Mouse (Mus musculus) gastrocnemius, postnatal 4 days (tissue): ENCODE results near the gene Ndufb7. TPM values are rescaled to one million over a fixed set of nuclear protein-coding genes. Genes with fewer than 3 reads are reported as not detected.
A peak's percentile ranks its signal among the peaks of the same experiment; 100 is the strongest.
"Not testable (repeated sequence)": the region's sequence is repeated elsewhere in the genome, so short reads cannot be mapped to it uniquely, and the experiment has no call there.

ENCODE experiments used
- DNase-seq, 2 experiments: peaks; one replicate each; pipeline ENCODE4 v3.0.0; 2021 to 2022; ENCODE audit warnings: low spot score in 2 of 2, mixed read lengths in 2 of 2
- total RNA-seq, 2 experiments: library from RNA; stranded (reverse); gene quantifications; 2 replicates each; pipeline ENCODE4 v1.2.3; 2021

Ndufb7 gene
- total RNA-seq, 2 experiments from 2014 or later, result 366 to 378 TPM

DNA sequence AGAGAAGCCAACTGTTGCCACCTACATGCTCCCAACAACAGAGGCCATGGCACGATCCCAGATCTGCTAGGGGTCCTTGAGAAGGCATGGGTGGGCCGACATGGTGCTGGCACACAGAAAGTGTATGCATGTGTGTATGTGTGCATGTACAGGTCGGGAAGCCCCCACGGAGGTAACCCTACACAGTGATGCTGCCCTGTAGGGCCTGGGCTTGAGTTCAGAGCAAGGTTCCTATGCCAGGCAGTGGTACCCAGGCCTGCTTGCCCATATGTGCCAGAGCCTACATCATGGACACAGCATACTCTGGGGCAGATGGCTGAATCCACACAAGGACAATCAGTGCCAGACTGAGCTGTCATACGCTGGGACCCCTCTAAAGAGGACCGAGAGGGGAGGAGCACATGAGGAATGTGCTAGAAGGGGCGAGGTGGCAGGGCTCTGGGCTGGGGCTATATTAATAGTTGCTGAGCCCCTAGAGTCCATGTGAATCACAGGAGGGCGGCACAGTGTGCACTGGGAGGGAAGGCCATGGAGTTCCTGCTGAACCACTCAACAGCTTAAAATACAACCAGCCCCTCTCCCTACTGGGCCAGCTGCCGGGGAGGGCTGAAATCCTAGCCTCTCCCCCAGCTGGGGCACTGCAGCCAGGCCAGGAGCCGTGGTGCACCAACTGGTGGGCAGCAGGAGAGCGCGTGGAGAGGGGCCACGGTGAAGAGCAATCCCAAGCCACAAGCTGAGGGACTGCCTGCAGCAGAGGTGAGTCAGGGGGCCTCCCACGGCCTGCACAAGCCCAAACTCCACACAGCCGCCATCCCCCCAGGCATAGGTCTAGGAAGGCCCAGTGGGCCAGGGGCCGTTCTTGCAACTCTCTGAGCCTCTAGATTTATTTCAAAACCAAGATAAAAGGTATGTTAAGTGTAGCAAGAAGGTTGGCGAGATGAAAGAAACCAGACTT, 9.4 kb downstream of the Ndufb7 start:
- no peak for DNase-seq

DNA sequence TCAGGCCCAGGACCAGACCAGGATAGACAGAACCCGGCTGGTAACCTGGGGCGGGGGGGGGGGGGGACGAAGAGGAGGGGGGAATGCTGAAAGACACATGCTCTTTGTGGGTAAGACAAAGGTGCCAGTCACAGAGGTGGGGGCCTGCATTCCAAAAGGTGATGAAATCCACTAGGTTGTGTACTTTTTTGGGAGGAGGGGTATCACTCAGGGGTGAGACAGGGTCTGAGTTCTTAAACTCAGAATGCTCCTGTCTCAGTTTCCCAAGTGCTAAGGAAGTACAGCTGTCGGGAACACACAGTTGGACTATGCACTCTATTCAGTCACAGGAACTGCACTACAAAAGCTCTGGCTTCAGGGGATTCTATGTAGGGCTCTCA, 10.0 kb downstream of the Ndufb7 start:
- no peak for DNase-seq

DNA sequence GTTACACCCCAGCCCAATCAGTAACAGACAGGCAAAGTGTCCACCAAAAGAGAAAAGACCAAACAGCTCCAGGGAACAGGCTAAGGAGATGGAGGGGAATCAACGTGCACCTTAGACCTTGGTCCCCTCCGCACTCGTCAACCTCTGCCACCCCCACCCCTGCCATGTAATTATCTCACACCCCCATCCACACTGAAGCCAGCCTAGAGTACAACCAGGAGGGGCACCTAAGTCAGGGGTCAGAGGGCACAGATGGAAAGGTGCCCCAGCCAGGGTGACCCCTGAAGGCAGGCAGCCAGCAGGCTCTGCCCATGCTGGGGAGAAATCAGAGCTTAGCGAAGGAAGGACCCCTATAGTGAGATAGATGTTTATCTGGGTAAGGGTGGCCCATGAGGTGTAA, 10.4 kb downstream of the Ndufb7 start:
- DNase-seq, result no peak

DNA sequence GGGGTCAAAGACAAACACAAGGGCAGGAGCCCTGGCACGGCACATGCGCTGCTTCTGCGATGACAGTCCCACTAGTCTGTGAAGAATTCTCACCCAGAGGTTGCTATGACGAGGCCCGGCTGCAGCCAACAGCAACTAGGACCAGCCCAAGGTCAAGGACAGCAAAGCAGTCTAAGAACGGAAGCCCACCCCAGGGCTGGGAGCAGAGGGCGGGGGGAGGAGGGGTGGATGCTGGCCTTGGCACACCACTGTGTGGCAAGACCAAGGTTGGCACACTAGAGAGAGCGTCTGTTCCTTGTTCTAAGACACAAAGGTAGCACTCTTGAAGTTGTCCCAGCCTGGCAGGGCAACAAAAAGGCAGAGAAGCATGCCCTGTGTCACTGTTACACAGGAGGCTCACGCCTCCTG, 10.9 kb downstream of the Ndufb7 start:
- no peak for DNase-seq

DNA sequence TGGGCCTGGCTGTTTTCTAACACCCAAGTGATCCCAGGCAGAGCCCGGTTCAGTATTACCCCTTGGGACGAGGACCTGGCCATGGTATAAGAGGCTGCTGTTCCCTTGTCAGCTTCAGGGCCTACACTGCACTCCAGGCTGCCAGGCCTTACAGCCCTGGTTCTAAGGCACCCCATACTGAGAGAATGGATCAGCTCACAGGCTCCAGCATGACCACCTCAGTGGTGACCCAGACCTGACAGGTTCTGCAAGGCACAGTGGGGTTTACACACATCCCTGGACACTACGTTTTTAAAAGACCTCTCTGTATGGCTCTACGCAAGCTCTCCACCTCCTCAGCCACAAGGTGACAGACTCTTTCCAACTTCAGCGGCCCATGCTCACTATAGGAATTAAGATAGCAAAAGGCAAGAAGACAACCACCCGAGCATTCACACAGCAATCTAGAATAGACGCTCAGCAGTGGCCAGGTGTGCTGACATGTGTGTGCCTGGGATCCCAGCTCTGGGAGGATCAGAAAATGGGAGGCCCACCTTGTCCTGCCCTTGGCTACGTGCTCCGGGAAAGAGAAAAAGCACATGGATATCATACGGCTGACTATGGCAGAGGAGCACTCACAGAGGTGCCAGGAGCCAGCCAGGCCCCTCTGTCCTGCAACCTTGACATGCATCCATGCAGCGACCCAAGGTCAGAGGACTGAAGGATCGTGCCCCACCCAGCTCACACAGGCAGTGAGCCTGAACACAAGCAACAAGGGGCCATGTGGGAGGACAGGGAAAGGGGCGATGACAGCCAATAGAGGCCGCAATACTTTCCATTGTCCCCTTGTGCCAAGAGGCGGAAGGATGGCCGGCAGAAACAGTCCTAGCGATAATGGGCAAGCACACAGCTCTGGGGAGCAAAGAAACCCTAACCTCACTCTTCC, 11.9 kb downstream of the Ndufb7 start:
- DNase-seq, result peak in 1 of 2 experiments; percentile 7

DNA sequence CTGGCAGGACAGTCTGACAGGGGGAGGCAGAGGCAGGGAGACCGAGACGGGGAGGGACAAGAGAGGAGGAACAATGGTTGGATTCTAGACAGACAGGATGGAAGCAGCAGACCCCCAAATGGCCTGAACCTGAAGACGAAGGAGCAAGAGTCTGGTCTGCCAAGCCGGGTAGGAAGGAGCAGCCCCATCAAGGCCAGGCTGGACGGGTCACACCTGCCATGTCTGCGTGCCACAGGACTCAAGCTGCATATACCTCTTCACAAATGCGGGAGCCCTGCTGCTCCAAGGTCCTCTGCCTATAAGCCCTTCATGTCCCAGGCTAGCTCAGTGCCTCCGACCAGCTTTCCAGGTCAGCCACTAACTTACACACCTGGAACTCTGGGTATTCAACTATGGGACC, 13.2 kb downstream of the Ndufb7 start:
- peak in 1 of 2 experiments; percentile 4 for DNase-seq

DNA sequence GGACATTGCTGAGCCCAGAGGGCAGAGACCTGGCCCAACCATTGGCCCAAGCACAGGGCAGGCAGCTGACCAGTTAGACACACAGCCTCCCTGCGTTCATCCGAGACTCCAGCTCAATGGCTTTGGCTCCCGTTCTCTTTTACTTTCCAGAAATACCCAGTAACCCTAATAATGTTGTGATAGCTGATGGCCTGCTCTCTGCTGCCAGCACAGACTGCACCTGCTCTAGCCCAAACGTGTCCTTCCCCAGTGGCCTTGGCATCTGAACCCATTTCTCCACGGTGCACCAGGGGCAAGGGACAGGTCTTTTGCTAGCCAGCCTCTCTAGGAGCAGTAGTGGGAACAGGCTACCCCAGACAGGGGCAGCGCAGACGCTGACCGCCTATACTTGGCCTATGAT, 14.4 kb downstream of the Ndufb7 start:
- peak in 1 of 2 experiments; percentile 5 for DNase-seq

DNA sequence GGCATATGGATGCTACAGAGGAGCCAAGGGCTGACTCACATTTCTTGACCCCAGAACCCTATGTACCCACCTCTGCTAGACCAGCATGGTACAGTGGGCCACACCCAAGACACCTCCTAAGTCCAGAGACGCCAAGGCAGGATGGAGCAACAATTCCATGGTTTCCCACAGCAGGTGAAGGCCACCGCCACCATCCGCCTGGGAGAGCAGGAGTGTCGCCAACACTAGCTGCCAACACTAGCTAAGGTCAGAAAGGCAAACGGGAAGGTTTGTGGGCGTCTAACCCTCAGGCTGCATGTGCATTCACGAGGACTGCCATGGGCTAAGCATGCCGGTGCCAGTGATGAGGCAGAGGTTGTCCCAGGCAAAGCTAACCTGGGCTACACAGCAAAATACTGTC, 15.8 kb downstream of the Ndufb7 start:
- no peak for DNase-seq

DNA sequence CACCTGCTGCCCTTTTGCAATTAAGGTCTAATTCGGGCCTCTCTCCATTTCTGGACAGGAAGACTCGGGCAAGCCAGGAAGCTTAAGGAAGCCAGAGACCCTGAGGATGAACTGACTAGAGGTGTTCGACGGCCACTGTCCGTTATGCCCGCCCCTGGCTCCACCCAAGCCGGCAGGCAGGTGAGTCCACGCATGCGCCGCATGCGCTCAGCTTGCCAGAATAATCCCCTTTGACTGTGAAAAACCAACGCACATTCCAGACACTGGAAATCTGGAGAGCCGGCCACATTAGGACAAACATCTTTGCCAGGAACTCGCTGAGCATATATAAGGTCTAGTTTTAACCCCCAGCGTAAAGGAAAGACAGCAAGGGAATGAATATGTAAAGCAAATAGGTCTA, 16.8 kb downstream of the Ndufb7 start:
- DNase-seq, result no peak

DNA sequence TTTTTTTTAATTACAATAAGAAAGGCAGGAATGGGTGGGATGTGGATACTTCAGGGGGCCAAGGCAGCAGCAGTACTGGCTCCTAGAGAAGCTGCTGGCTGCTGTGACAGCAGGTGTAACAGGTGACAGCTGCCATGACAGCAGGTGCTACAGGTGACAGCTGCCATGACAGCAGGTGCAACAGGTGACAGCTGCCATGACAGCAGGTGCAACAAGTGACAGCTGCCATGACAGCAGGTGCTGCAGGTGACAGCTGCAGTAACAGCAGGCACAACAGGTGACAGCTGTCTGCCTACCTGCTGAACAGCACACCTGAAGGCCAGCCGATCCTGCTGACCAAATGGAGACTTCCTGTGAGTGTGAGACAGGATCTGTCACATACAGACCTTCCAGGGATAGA, 18.3 kb downstream of the Ndufb7 start:
- no peak for DNase-seq

DNA sequence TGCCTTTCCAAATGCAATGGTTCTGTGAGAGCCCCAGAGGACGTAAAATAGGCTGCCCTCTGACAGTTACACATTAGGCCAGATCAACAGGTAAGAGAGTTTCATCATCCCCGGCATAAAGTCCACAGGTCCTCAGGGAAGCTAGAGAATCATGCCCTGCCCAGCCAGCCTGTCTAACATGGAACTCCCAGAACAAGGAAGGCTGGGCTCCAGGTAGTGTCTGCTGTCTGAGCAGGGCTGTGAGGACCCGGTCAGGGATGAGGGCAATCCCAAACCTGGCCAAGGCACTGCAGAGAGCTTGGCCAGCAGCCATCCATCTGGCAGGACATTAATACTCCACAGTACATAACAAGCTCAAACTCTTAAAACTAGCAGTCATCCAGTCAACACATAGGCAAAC, 18.9 kb downstream of the Ndufb7 start:
- DNase-seq, result no peak

DNA sequence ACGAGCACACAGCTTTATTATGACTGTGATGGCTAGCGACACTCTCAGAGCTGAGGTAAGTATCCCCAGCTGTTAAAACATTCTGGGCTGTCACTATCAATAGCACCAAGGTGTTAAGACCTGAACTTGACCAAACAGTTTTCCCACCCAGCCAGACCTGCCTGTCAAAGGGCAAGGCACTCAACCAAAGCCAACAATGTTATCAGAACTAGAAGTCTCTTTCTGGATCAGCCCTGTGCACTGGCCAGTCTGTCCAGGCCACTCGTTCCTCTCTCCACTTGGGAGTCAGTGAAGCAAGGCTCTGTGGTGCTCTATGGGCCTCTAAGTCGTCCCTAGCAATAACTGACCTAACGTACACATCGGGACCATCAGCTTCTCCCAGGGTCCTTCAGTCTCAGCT, 21.2 kb downstream of the Ndufb7 start:
- DNase-seq, result no peak

DNA sequence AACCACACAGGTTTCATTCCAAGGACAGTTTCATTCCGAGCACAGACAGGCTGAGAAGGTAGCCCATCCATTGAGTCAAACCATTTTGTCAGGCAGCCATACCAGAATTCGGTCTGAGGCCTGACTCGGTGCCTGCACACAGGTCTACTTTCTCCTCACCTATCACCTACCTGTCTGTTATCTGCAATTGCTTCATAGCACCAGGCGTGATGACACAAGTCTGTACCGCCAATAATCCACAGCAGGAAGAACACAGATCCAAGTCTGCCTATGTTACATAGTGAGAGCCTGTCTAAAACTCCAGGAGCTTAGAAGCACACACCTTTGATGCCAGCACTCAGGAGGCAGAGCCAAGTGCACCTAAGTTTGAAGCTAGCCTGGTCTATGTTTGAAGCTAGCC, 22.4 kb downstream of the Ndufb7 start:
- DNase-seq, result no peak

DNA sequence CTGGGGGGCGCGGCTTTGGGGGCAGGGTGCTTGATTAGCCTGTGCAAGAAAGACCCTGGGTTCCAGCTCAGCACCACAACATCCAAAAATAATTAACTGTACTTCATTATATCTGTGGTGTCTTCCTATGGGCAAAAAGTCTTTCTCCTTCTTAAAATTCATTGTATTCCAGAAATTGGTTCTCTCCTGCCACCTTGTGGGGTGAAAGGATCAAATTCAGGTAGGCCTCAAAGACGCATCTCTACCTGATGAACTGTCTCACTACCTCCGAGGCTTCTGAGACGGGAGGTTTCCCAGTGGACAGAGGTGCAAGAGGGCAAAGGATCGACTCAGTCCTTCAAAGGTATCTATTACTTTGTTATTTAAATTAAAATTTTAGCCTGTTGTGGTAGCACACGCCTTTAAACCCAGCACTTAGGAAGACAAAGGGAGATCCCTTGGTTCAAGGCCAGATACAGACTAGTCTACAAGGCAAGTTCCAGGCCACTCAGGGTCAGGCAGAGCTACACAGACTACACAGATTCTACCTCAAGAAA, 24.1 kb downstream of the Ndufb7 start:
- DNase-seq, result no peak

DNA sequence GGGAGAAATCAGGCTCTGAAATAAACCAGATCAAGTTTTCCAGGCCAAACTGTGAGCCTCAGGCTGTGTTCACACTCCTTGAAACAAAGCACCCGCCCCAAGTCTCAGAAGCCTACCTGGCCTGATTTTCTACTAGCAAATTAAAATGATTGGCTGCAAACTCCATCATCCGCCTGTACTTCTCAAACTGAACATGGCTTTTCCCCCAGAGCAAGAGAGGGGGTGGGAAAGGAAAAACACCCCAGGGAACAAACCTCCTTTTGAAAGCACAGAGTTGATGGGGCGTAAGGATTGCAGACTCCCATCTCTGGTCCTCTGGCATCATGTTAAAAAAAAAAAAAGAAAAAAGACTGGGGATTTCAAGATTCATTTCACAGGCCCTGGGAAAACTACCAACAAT, 26.2 kb downstream of the Ndufb7 start:
- DNase-seq, result no peak

DNA sequence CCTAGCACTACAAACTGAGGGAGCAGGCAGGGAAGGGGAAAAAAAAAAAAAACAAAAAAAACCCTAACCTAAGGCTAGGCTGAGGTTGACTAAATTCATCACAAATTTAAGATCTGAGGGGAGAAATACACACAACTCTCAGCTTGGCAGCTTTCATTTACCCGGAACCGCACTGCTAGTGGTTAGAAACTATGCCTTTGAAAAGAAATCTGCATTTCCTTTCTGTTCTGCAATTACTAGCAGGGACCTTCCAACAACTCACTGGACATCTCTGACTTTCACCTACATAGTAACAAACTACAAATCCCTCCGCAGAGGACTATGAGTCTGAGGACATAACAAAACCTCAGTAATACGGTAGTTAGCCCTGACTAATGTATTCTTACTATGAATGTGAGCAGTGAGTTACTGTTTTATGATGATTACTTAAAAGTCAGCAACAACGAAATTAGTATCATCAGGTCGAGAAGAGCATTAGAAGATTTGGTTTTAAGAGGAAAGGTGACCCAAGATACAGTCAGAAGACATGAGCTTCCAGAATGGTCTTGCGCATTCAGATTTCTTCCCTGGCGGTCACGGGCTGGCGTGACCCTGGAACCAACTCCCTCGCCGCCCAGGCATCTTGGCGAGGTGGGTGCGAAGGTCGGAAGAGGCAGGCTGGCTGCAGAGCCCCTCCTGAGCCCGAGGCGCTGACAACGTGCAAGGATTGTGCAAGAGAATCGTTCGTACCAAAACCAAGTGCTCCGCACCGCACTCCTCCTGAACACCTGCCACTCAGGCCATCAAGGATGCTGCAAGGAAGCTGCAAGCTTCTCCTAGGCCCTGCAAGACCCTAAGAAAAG, 27.1 kb downstream of the Ndufb7 start:
- no peak for DNase-seq

DNA sequence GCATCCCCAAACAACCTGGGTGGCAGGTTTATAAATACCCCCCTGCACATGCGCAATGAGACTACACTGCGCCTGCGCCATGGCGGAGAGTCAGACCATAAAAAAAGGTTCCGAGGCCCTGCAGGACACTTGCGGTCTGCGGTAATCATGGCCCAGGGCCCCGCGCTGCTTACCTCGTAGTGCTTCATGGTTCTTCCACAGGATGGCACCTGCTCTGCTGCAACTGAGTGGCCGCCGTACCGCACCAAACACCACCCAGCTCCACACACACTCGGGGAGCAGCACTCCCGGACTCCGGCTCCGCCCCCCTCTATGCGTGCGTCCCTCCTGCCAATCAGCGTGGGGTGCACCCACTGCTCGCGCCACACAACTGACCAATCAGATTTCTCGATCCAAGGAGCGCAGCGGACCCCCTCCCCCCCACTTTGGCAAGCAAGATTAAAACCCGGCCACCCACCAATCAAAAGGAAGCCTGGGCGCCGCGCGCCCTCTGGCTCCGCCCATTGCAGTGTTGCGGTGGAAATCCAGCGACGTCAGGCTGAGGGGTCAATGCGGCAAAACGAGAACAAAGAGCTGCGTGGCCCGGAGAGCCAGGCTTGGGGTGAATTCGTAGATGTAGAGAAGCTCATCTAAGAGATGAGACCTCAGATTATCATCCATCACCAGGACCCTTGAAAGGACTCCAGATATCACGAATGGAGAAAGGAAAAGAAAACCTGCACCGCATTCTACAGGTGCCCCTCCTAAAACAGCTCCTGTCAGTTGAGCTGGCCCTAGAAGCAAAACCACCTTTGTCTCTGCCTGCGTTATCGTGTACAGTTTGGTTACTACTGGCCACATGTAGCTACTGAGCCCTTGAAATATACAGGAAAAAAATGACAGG, 27.9 kb downstream of the Ndufb7 start:
- DNase-seq, result peak; percentile 92 to 94

DNA sequence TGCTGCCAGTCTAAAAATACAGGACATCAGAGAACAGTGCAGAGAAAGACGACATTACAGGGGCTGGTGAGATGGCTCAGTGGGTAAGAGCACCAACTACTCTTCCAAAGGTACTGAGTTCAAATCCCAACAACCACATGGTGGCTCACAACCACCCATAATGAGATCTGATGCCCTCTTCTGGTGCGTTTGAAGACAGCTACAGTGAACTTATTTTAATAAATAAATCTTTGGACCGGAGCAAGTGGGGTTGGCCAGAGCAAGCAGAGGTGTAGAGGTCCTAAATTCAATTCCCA, 28.5 kb downstream of the Ndufb7 start:
- not testable (repeated sequence) for DNase-seq

DNA sequence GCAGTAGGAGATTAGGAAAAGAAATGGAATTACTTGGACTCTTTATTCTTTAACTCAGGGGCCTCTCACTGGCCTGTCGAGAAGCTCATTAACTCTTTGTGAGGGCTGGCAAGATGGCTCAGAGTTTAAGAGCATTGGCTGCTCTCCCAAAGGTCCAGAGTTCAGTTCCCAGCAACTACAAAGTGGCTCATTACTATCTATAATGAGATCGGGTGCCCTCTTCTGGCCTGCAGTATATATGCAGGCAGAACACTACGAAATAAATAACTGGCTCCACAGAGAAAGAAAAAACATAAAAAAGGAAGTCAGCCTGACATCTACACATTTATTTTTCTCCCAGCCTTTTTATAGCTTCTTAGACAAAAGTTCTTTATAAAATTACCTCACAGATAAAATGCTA, 29.9 kb downstream of the Ndufb7 start:
- DNase-seq, result no peak

DNA sequence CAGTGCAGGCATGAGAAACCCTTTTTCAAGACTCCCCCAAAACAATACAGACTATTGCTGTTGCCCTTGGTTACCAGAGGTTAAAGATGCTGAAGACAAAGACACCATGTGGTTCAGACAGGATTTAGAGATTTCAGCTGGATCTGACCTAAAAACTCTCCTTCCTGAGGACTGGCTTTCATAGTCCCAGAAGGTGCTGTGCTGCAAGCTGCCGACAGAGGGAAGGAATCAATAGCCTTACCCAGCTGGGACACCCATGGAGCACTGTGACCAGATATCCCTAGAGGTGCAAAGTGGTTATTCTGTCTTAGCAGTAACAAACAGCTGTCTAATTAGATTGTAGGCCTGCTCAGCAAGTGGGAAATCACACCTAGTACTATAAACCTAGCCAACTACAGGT, 31.7 kb downstream of the Ndufb7 start:
- DNase-seq, result no peak
